Mouse (Mus musculus) midbrain, embryonic 12.5 days (tissue): ENCODE measurements around the gene Hlx. TPM values are rescaled to one million over a fixed set of nuclear protein-coding genes. Genes with fewer than 3 reads are reported as not detected.

Experiments used
- ATAC-seq: fragments of 200-750 bp; cut with Nextera tagmentation; 2 replicates; pipeline ENCODE4 v1.8.0; 2017; ENCODE audit warnings: low read depth, moderate TSS enrichment, moderate library complexity; ENCODE audit not compliant: low FRiP score
- H3K27ac ChIP-seq: fragments of 300-500 bp; sonication (generic); replicated peaks from 2 replicates; pipeline ENCODE4 v1.5.1; 2016; ENCODE audit warnings: mild to moderate bottlenecking
- H3K27me3 ChIP-seq: fragments of 300-500 bp; sonication (generic); 2 replicates; pipeline ENCODE4 v1.6.1; 2016; ENCODE audit warnings: mild to moderate bottlenecking
- H3K36me3 ChIP-seq: fragments of 300-500 bp; sonication (generic); 2 replicates; pipeline ENCODE4 v1.6.1; 2016
- H3K4me1 ChIP-seq: fragments of 300-500 bp; sonication (generic); 2 replicates; pipeline ENCODE4 v1.6.1; 2016
- H3K4me2 ChIP-seq: fragments of 300-500 bp; sonication (generic); replicated peaks from 2 replicates; pipeline ENCODE4 v1.6.1; 2016; ENCODE audit warnings: mild to moderate bottlenecking, moderate library complexity
- H3K4me3 ChIP-seq: fragments of 300-500 bp; sonication (generic); 2 replicates; pipeline ENCODE4 v1.5.1; 2016; ENCODE audit warnings: mild to moderate bottlenecking
- H3K9ac ChIP-seq: fragments of 300-500 bp; sonication (generic); replicated peaks from 2 replicates; pipeline ENCODE4 v1.6.1; 2016; ENCODE audit warnings: mild to moderate bottlenecking, moderate library complexity
- H3K9me3 ChIP-seq: fragments of 300-500 bp; sonication (generic); 2 replicates; pipeline ENCODE4 v1.6.1; 2016; ENCODE audit warnings: mild to moderate bottlenecking
- WGBS: fragments of 180-500 bp; shearing (Covaris S2); methylation state at CpG from one replicate; pipeline ENCODE4 v1.1.7; 2016; 5-methylcytosine and 5-hydroxymethylcytosine counted together
- polyA plus RNA-seq: library from polyadenylated mRNA; unstranded; fragments of >200 nt; fragmentation: Nextera tagmentation; extraction: Ambion mirVana; gene quantifications from 2 replicates; pipeline ENCODE4 v1.2.1, GENCODE M21; 2016

Hlx gene
- polyA plus RNA-seq, 1 experiment from 2014 or later = 5.1 TPM

- H3K27me3 ChIP-seq = no peaks in the 10 kb centered on the region
- H3K36me3 ChIP-seq = no peaks in the 10 kb centered on the region
- 93% methylated on average over 5 of the region's 5 CpGs for whole genome bisulfite sequencing
- H3K4me2 ChIP-seq = no peak overlapping the region
- H3K4me1 ChIP-seq = 0 out of 2 replicates have a peak, but pooled peaks cover 5% of the 10 kb centered on the region
- H3K27ac ChIP-seq = no peak overlapping the region
- ATAC-seq = no peak
- H3K4me3 ChIP-seq = no peak overlapping the region
- peaks cover 3% of the 10 kb centered on the region; the same call in 1 of the 2 replicates for H3K9me3 ChIP-seq
- H3K9ac ChIP-seq = no peak overlapping the region
Observed at GRCm38 (mm10) chr1:184752671-184753070, 20.3 kb upstream of the Hlx start.

- H3K27me3 ChIP-seq = no peaks in the 10 kb centered on the region
- peaks cover 3% of the 10 kb centered on the region; the same call in 1 of the 2 replicates for H3K9me3 ChIP-seq
- H3K27ac ChIP-seq = no peak overlapping the region
- H3K4me3 ChIP-seq = no peak overlapping the region
- 88% methylated on average over 11 of the region's 11 CpGs for WGBS
- H3K4me1 ChIP-seq = no peaks in the 10 kb centered on the region
- no peak overlapping the region for H3K9ac ChIP-seq
- ATAC-seq = no peak
- H3K36me3 ChIP-seq = no peaks in the 10 kb centered on the region
- no peak overlapping the region for H3K4me2 ChIP-seq
Observed at GRCm38 (mm10) chr1:184750114-184750664, 17.8 kb upstream of the Hlx start.

DNA sequence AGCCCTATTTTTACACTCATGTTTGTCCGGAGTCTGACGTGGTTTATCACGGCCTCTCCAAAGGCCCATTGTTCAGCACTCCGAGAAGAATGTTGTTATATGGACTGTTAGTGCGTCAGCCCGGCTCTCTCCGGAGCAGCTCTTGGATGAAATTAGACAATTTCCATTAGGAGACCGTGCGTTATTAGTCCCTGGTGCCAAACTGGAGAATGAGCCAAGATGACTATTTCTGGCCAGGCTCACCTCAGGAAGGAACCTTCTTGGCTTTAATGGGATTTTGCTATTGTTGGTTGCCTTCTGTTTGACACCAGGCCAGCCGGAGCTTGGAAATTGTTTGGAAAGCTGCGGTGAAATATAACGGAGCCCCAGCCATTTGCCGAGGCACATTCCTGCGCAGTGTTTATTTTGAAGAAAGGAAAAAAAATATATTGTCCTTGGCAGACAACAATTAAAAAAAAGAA is 16.3 kb upstream of the Hlx start:
- Histone ChIP-seq H3K4me2 (no peak overlapping the region), H3K9me3 (no peaks in the 10 kb centered on the region), H3K27me3 (no peaks in the 10 kb centered on the region), H3K9ac (no peak overlapping the region), H3K27ac (no peak overlapping the region), H3K4me1 (0 out of 2 replicates have a peak, but pooled peaks cover under 1% of the 10 kb centered on the region), H3K36me3 (no peaks in the 10 kb centered on the region), H3K4me3 (no peak overlapping the region)
- no peak for ATAC-seq
- 80% methylated on average over 14 of the region's 14 CpGs for WGBS

GRCm38 (mm10) chr1:184737876-184738479 is 5.6 kb upstream of the Hlx start:
- no peaks in the 10 kb centered on the region for H3K4me1 ChIP-seq
- no peaks in the 10 kb centered on the region for H3K9me3 ChIP-seq
- H3K27me3 ChIP-seq = peaks cover 77% of the 10 kb centered on the region
- 8% methylated on average over 14 of the region's 14 CpGs for WGBS
- H3K4me2 ChIP-seq = no peak overlapping the region
- no peak overlapping the region for H3K27ac ChIP-seq
- H3K4me3 ChIP-seq = no peak overlapping the region
- H3K36me3 ChIP-seq = no peaks in the 10 kb centered on the region
- peak; percentile 64; the same call in 1 of the 2 replicates for ATAC-seq
- no peak overlapping the region for H3K9ac ChIP-seq

DNA sequence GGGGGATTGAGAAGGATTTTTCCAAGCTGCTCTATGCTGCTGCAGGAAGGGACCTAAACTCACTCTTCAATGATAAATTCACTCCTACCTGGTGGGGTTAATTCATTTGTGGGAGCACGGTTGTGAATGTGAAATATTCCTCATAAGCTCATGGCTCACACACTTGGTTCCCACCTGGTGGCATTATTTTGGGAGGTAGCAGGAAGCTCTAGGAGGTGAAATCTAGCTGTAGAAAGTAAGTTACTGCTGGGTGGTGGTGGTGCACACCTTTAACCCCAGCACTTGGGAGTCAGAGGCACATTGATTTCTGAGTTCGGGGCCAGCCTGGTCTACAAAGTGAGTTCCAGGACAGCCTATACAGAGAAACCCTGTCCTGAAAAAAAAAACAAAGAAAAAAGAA is 4.8 kb upstream of the Hlx start:
- no peak overlapping the region for H3K4me3 ChIP-seq
- H3K9ac ChIP-seq = no peak overlapping the region
- WGBS = 26% methylated on average over 2 of the region's 2 CpGs
- no peaks in the 10 kb centered on the region for H3K36me3 ChIP-seq
- no peaks in the 10 kb centered on the region for H3K9me3 ChIP-seq
- no peak for ATAC-seq
- no peak overlapping the region for H3K27ac ChIP-seq
- H3K27me3 ChIP-seq = peaks cover 82% of the 10 kb centered on the region
- H3K4me1 ChIP-seq = no peaks in the 10 kb centered on the region
- no peak overlapping the region for H3K4me2 ChIP-seq

GRCm38 (mm10) chr1:184736260-184736659 is 3.8 kb upstream of the Hlx start:
- WGBS = 6% methylated on average over 5 of the region's 5 CpGs
- H3K36me3 ChIP-seq = no peaks in the 10 kb centered on the region
- ATAC-seq = no peak
- peaks cover 10% of the 10 kb centered on the region for H3K4me1 ChIP-seq
- no peak overlapping the region for H3K4me2 ChIP-seq
- no peak overlapping the region for H3K4me3 ChIP-seq
- no peaks in the 10 kb centered on the region for H3K9me3 ChIP-seq
- no peak overlapping the region for H3K9ac ChIP-seq
- H3K27ac ChIP-seq = no peak overlapping the region
- peaks cover 91% of the 10 kb centered on the region for H3K27me3 ChIP-seq

GRCm38 (mm10) chr1:184734991-184735920 is 2.8 kb upstream of the Hlx start:
- H3K9me3 ChIP-seq = no peaks in the 10 kb centered on the region
- H3K4me3 ChIP-seq = no peak overlapping the region
- H3K27ac ChIP-seq = no peak overlapping the region
- no peaks in the 10 kb centered on the region for H3K36me3 ChIP-seq
- H3K27me3 ChIP-seq = peaks cover 95% of the 10 kb centered on the region
- H3K4me2 ChIP-seq = no peak overlapping the region
- no peak for ATAC-seq
- H3K9ac ChIP-seq = no peak overlapping the region
- WGBS = 1% methylated on average over 25 of the region's 25 CpGs
- peaks cover 11% of the 10 kb centered on the region for H3K4me1 ChIP-seq

- H3K36me3 ChIP-seq = no peaks in the 10 kb centered on the region
- no peaks in the 10 kb centered on the region for H3K9me3 ChIP-seq
- no peak overlapping the region for H3K4me2 ChIP-seq
- H3K9ac ChIP-seq = no peak overlapping the region
- 1% methylated on average over 27 of the region's 27 CpGs for WGBS
- H3K4me3 ChIP-seq = no peak overlapping the region
- ATAC-seq = no peak
- no peak overlapping the region for H3K27ac ChIP-seq
- H3K4me1 ChIP-seq = peaks cover 11% of the 10 kb centered on the region
- peaks cover 95% of the 10 kb centered on the region for H3K27me3 ChIP-seq
Observed at GRCm38 (mm10) chr1:184734067-184734830, 1.8 kb upstream of the Hlx start.

DNA sequence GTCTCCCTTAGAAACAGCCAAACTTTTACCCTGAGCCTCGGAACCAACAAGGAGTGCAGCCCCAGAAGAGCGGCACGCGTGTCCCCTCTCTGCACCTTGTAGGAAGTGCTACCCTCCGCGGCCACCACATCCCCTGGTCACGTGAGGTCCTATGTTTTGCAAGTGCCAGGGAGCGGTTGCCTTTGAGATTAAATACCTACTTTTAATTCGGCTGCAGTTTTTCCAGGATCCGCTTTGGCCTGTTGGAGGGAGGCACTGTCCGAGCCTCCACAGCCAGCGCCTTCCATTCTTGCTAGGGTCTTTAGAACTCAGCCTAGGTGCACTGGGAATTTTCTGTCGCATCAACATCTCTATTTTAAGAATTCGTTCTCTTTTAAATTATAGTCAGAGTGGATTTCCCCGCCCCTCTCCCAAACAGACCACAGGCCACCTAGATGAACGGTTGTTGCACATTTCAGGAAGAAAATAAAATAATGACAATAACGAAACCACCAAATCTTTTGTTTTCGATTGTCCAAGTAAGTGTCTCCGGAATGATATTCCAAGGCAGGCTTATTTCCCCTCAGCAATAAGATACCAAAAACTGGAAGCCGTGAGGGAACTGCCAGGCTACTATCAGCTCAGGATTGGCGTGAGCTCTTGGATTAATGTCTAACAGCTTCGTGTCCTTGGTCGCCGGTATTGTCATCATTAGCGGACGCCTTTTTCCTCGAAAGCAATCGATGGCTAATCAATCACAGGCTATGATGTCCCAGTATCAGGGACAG is 1.1 kb upstream of the Hlx start:
- Histone ChIP-seq H3K4me2 (peak overlapping the region; percentile 90; the same call in 1 of the 2 replicates), H3K9ac (no peak overlapping the region), H3K27me3 (peaks cover 96% of the 10 kb centered on the region), H3K4me3 (peak overlapping the region; percentile 35), H3K9me3 (no peaks in the 10 kb centered on the region), H3K27ac (no peak overlapping the region), H3K36me3 (no peaks in the 10 kb centered on the region), H3K4me1 (peaks cover 11% of the 10 kb centered on the region)
- 1% methylated on average over 28 of the region's 28 CpGs for WGBS
- no peak for ATAC-seq

DNA sequence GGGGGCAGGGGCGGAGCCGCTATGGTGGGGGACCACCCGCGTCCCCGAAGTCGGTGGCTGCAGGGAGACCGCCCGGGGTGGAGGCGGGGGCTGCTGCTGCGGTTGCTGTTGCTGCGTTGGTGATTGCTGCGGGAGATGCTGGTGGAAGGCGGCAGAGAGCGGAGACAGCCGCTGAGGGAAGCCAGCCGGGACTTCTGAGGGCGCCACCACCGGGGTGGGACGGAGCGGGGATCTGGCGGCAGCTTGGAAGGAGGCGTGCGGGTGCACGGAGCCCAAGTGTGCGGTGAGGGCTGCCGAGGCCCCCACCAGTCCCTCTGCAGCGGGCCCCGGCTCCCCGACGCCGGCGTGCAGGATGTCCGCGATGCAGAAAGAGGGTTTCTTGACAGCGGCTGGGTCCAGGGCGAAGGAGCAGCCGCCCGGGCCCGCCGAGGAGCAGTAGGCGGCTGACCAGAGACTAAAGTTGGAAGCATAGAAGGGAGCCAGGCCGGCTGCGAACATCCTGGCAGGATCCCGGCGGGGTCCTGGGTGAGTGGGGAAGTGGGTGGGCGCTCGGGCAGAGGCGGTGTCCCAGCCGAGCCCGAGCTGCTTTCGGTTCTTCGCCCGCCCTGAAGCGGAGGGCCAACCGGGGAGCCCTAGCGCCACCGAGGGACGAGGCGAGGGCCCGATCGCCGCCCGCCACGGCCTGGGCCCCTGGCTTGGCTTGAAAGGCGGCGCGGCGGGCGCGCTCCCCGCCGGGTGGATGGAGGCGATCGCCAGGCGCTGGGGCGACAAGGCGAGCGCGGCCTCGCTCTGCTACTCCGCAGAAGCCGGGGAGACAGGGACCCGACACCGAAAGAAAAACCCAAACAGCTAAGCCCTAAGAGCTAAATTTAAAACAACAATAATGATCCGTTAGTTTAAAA is 524 bp downstream of the Hlx start:
- peak overlapping the region; percentile 50 for H3K4me3 ChIP-seq
- no peaks in the 10 kb centered on the region for H3K36me3 ChIP-seq
- WGBS = under 1% methylated on average over 85 of the region's 85 CpGs

More for the DNA sequence above, 524 bp downstream of the Hlx start:
- Histone ChIP-seq H3K4me1 (peaks cover 22% of the 10 kb centered on the region), H3K9ac (peak overlapping the region; percentile 50), H3K9me3 (no peaks in the 10 kb centered on the region), H3K27ac (peak overlapping the region; percentile 35; the same call in 1 of the 2 replicates), H3K27me3 (peaks cover 98% of the 10 kb centered on the region), H3K4me2 (peak overlapping the region; percentile 90)
- ATAC-seq = peak; percentile 41
